Mouse (Mus musculus): Measurements from ENCODE around the gene Atxn7.

Atxn7 gene

DNA sequence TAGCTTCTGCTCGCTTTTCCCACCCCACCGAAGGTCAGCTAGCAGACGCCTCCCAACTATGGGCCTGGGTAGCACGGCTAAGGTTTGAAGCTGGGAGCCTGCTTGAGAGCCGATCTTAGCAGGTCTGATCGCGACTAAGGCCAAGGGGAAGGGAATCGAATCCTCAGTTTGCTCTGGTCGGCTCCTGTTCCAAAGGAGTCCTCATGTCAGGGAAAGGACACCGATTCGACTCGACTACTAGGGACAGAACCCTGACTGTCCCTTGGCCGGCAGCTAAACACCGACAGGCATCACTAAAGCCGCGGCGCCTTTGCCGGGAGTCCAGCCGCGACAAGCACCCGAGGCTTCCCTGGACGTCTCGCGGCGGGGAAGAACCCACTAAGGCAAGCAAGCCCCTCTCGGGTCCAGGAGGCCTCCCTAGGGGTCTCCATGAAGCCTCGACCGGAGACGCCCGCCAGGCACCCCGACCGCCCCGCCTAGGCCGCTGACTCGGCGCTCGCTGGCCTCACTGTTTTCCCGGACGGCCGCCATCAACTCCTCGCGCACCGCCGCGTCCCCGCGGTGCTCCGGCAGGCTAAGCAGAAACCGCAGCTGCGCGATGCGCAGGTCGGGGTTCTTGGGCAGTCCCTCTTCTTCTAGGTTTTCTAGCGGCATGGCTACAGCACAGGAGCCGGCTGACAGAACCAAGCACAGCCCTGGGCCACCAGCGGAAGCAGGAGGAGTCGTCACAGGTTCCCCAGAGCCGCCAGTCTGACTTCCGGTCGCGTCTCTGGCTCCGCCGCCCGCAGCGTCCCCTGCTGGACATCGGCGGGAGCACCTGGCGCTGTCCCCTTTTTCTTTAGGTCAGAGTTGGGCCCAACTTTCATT, 159.2 kb downstream of the Atxn7 start, which contains the start of gene Psmd6:
Gene Psmd6, minus strand, starts transcription at position 755 of the 867 bp plus-strand sequence.
- DNase-seq (ENCODE audit: low spot score) = peak; percentile 84

All from yolk sac, embryonic 10.5 days (tissue).